In the genomic region with DNA sequence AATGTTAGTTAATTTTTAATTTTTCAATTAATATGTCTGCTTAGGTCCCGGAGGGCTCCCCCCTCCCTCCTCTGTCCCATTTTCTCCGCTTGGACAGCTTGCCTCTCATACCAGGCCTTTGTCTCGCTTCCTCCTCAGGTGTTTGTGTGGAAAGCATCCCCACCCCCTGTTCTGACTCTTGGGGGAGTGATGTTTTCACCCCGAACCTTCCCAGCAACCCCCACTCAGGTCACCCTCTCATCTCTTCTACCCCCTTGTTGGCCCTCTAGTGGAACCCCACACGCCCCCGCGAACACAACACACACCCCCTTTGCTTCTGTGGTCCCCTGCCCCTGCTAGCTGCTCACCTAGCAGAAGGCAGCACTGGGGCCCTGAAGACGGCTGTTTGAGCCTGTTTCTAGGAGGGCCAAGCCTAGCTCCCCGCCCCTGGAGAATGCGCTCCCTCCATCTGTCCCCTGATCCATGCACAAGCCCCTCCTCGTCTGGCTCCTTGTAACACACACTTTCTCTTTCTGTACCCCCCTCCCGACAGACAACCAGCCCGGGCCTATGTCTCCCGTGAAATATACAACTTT, we compare ENCODE assay signal across 8 mouse cellular contexts. TPM values are rescaled to one million over a fixed set of nuclear protein-coding genes. Genes with fewer than 3 reads are reported as not detected.
DNase-seq lines count a peak whose midpoint lies in the region; ATAC-seq and TF ChIP-seq lines count a peak whose summit lies in the region.

No protein-coding gene starts in this region.

- no peak for TF ChIP-seq CTCF in gastrocnemius, adult 2 months (IDR thresholded peaks at IDR 0.05)
- TF ChIP-seq CTCF in heart, postnatal 0 days (IDR thresholded peaks at IDR 0.05; ENCODE audit: low read depth), result no peak

- H3K9me3 ChIP-seq in heart, postnatal 0 days (replicated peaks; ENCODE audit: control insufficient read depth, low read length), result no peaks in the 10 kb centered on the region
- H3K9me3 ChIP-seq in lung, embryonic 16.5 days (ENCODE audit: control insufficient read depth, low read length), result no peaks in the 10 kb centered on the region

- no peak for DNase-seq in gastrocnemius, adult 2 months
- no peak for DNase-seq in gastrocnemius, postnatal 25 days
- peak; percentile 65 for DNase-seq in cerebellum, adult 9-11 months
- no peak for DNase-seq in heart, postnatal 0 days (ENCODE audit: low spot score)
- DNase-seq in kidney, postnatal 4 days, result peak; percentile 62 to 75
- DNase-seq in right cerebral cortex, postnatal 36 days (ENCODE audit: low spot score in 2 of 2), result peak; percentile 38 to 40

- 0 out of 2 replicates have a peak overlapping the region, but pooled peaks have one; percentile 79 for H3K9ac ChIP-seq in heart, postnatal 0 days (replicated peaks; ENCODE audit: low read depth, low read length)
- H3K9ac ChIP-seq in lung, embryonic 16.5 days (ENCODE audit: low read length), result peak overlapping the region; percentile 98

- intact Hi-C loops in gastrocnemius, adult 2 months (cut with DNase I), result no loop called here

- TF ChIP-seq EP300 in heart, postnatal 0 days (IDR thresholded peaks at IDR 0.05; ENCODE audit: low read depth), result no peak

- 35% methylated on average over 14 of the region's 14 CpGs for WGBS in heart, postnatal 0 days
- WGBS in lung, embryonic 16.5 days, result 21% methylated on average over 14 of the region's 14 CpGs

- H3K4me3 ChIP-seq in gastrocnemius, adult 2 months, result peak overlapping the region; percentile 88
- peak overlapping the region; percentile 81 for H3K4me3 ChIP-seq in heart, postnatal 0 days (ENCODE audit: low read depth, low read length)
- peak overlapping the region; percentile 73 for H3K4me3 ChIP-seq in lung, embryonic 16.5 days (ENCODE audit: low read length)

- no peak overlapping the region for H3K27ac ChIP-seq in gastrocnemius, adult 2 months
- H3K27ac ChIP-seq in heart, postnatal 0 days (ENCODE audit: low read depth), result no peak overlapping the region
- peak overlapping the region; percentile 1; the same call in 1 of the 2 replicates for H3K27ac ChIP-seq in lung, embryonic 16.5 days (ENCODE audit: low read length)

- no peak for ATAC-seq in heart, postnatal 0 days (ENCODE audit: insufficient read depth, low read depth)
- ATAC-seq in lung, embryonic 16.5 days (ENCODE audit: low read depth), result peak; percentile 47
- ATAC-seq in granulocyte monocyte progenitor cell, adult 5-6 weeks (replicated peaks; ENCODE audit: poor library complexity, severe bottlenecking), result no peak

- peak overlapping the region; percentile 92 for H3K4me2 ChIP-seq in heart, postnatal 0 days (ENCODE audit: low read depth, low read length)
- H3K4me2 ChIP-seq in lung, embryonic 16.5 days (ENCODE audit: low read depth, low read length), result peak overlapping the region; percentile 77

- no peaks in the 10 kb centered on the region for H3K36me3 ChIP-seq in heart, postnatal 0 days (replicated peaks; ENCODE audit: control insufficient read depth, insufficient read depth, low read length)
- no peaks in the 10 kb centered on the region for H3K36me3 ChIP-seq in lung, embryonic 16.5 days (ENCODE audit: control insufficient read depth, insufficient read depth, low read length)

- no peaks in the 10 kb centered on the region for H3K4me1 ChIP-seq in heart, postnatal 0 days (ENCODE audit: control insufficient read depth, insufficient read depth)
- peaks cover 11% of the 10 kb centered on the region for H3K4me1 ChIP-seq in lung, embryonic 16.5 days (replicated peaks; ENCODE audit: control insufficient read depth, insufficient read depth, low read length)

- H3K27me3 ChIP-seq in heart, postnatal 0 days (ENCODE audit: control insufficient read depth, insufficient read depth, low read length), result no peaks in the 10 kb centered on the region
- no peaks in the 10 kb centered on the region for H3K27me3 ChIP-seq in lung, embryonic 16.5 days (ENCODE audit: control insufficient read depth, insufficient read depth, low read depth, low read length)

RNA-seq across cellular contexts. Expression of a gene that starts 1.0 kb away (rescaled TPM):
- under 1 TPM; 0.33 TPM for total RNA-seq in gastrocnemius, adult 2 months (2021)
- under 1 TPM in 1 of 2 experiments, not detected in 1; 0.41 TPM for total RNA-seq in gastrocnemius, postnatal 25 days (2021)
- 3.7 and 5.6 TPM in 2 replicates for total RNA-seq in heart, postnatal 0 days (2014; rRNA removed; ENCODE audit: low replicate concordance)
- 1.0 and 1.1 TPM in 2 replicates for polyA plus RNA-seq in heart, postnatal 0 days (2015; fragmentation: Nextera tagmentation; extraction: Ambion mirVana)
- 4.2 and 5.3 TPM in 2 replicates for polyA plus RNA-seq in lung, embryonic 16.5 days (2015; fragmentation: Nextera tagmentation; extraction: Ambion mirVana)
- not detected in 2 replicates for total RNA-seq in granulocyte monocyte progenitor cell, adult 5-6 weeks (2014; fragmentation: Nextera tagmentation)
- not detected in 2 replicates for total RNA-seq in granulocyte monocyte progenitor cell, adult 5-6 weeks (2017)

RNA-seq across cellular contexts. Expression of a gene that starts 12.3 kb away (rescaled TPM):
- total RNA-seq in gastrocnemius, adult 2 months (2021), result 10 to 100 TPM; 25.8 to 26.2 TPM
- 10 to 100 TPM; 21.7 to 27.4 TPM for total RNA-seq in gastrocnemius, postnatal 25 days (2021)
- total RNA-seq in heart, postnatal 0 days (2014; rRNA removed; ENCODE audit: low replicate concordance), result 34.2 and 49.6 TPM in 2 replicates
- polyA plus RNA-seq in heart, postnatal 0 days (2015; fragmentation: Nextera tagmentation; extraction: Ambion mirVana), result 33.7 and 38.2 TPM in 2 replicates
- polyA plus RNA-seq in lung, embryonic 16.5 days (2015; fragmentation: Nextera tagmentation; extraction: Ambion mirVana), result 100 and 110 TPM in 2 replicates
- total RNA-seq in granulocyte monocyte progenitor cell, adult 5-6 weeks (2014; fragmentation: Nextera tagmentation), result 80.5 and 90.8 TPM in 2 replicates
- 44.9 and 89.9 TPM in 2 replicates for total RNA-seq in granulocyte monocyte progenitor cell, adult 5-6 weeks (2017)

RNA-seq across cellular contexts. Expression of a gene that starts 12.7 kb away (rescaled TPM):
- total RNA-seq in gastrocnemius, adult 2 months (2021), result 100 to 1,000 TPM in 1 of 2 experiments, 10 to 100 TPM in 1; 64.8 to 100 TPM
- 10 to 100 TPM; 72.1 to 80.3 TPM for total RNA-seq in gastrocnemius, postnatal 25 days (2021)
- total RNA-seq in heart, postnatal 0 days (2014; rRNA removed; ENCODE audit: low replicate concordance), result 1.2 and 16.0 TPM in 2 replicates
- 3.4 and 5.3 TPM in 2 replicates for polyA plus RNA-seq in heart, postnatal 0 days (2015; fragmentation: Nextera tagmentation; extraction: Ambion mirVana)
- 2.4 and 3.6 TPM in 2 replicates for polyA plus RNA-seq in lung, embryonic 16.5 days (2015; fragmentation: Nextera tagmentation; extraction: Ambion mirVana)
- not detected in 2 replicates for total RNA-seq in granulocyte monocyte progenitor cell, adult 5-6 weeks (2014; fragmentation: Nextera tagmentation)
- total RNA-seq in granulocyte monocyte progenitor cell, adult 5-6 weeks (2017), result 1.2 TPM in 1 of 2 replicates, not detected in the other

RNA-seq across cellular contexts. Expression of a gene that starts 13.0 kb away (rescaled TPM):
- 10 to 100 TPM; 25.0 to 30.2 TPM for total RNA-seq in gastrocnemius, adult 2 months (2021)
- 10 to 100 TPM; 22.0 to 25.2 TPM for total RNA-seq in gastrocnemius, postnatal 25 days (2021)
- total RNA-seq in heart, postnatal 0 days (2014; rRNA removed; ENCODE audit: low replicate concordance), result 7.7 and 19.7 TPM in 2 replicates
- polyA plus RNA-seq in heart, postnatal 0 days (2015; fragmentation: Nextera tagmentation; extraction: Ambion mirVana), result 33.6 and 34.1 TPM in 2 replicates
- 32.2 and 32.5 TPM in 2 replicates for polyA plus RNA-seq in lung, embryonic 16.5 days (2015; fragmentation: Nextera tagmentation; extraction: Ambion mirVana)
- total RNA-seq in granulocyte monocyte progenitor cell, adult 5-6 weeks (2014; fragmentation: Nextera tagmentation), result 15.7 and 18.7 TPM in 2 replicates
- total RNA-seq in granulocyte monocyte progenitor cell, adult 5-6 weeks (2017), result 5.4 and 6.5 TPM in 2 replicates

RNA-seq across cellular contexts. Expression of a gene that starts 53.7 kb away (rescaled TPM):
- 1 to 10 TPM in 1 of 2 experiments, under 1 TPM in 1; 0.64 to 1.3 TPM for total RNA-seq in gastrocnemius, adult 2 months (2021)
- total RNA-seq in gastrocnemius, postnatal 25 days (2021), result 1 to 10 TPM in 1 of 2 experiments, under 1 TPM in 1; 0.69 to 1.5 TPM
- total RNA-seq in heart, postnatal 0 days (2014; rRNA removed; ENCODE audit: low replicate concordance), result 2.3 and 3.7 TPM in 2 replicates
- 2.3 and 2.5 TPM in 2 replicates for polyA plus RNA-seq in heart, postnatal 0 days (2015; fragmentation: Nextera tagmentation; extraction: Ambion mirVana)
- 11.8 and 12.4 TPM in 2 replicates for polyA plus RNA-seq in lung, embryonic 16.5 days (2015; fragmentation: Nextera tagmentation; extraction: Ambion mirVana)
- total RNA-seq in granulocyte monocyte progenitor cell, adult 5-6 weeks (2014; fragmentation: Nextera tagmentation), result 1.2 and 3.6 TPM in 2 replicates
- not detected in 2 replicates for total RNA-seq in granulocyte monocyte progenitor cell, adult 5-6 weeks (2017)

Comparison
In these comparisons a context has a peak if more than half of its experiments do, and no peak if none do; other contexts are left out.
1. DNase-seq: peak in cerebellum, adult 9-11 months (single experiment), kidney, postnatal 4 days (2 of 2) and right cerebral cortex, postnatal 36 days (2 of 2); none in gastrocnemius, adult 2 months (single experiment), gastrocnemius, postnatal 25 days (single experiment) and heart, postnatal 0 days (single experiment).
2. Peak in every context shown above with its lines, with median percentiles within 50 percentile points of each other: H3K4me3 ChIP-seq.